Mouse (Mus musculus) hindbrain, embryonic 14.5 days (tissue): Measurements from ENCODE around the gene Bhlhe23. TPM values are rescaled to one million over a fixed set of nuclear protein-coding genes. Genes with fewer than 3 reads are reported as not detected.

Experiments used
- polyA plus RNA-seq: library from polyadenylated mRNA; unstranded; fragments of >200 nt; fragmentation: Nextera tagmentation; extraction: Ambion mirVana; gene quantifications from 2 replicates; pipeline ENCODE4 v1.2.1, GENCODE M21; 2014

Gene Bhlhe23
- polyA plus RNA-seq, 1 experiment from 2014 or later, result 0.36 TPM

Other genes starting within 250 kb of the Bhlhe23 start
- 35.4 and 38.2 TPM in 2 replicates for gene Mrgbp, start 195.6 kb downstream of the Bhlhe23 start, polyA plus RNA-seq
- 88.4 and 90.2 TPM in 2 replicates for gene Ogfr, start 187.7 kb downstream of the Bhlhe23 start, polyA plus RNA-seq
- 61.4 and 65.7 TPM in 2 replicates for gene Col9a3, start 179.1 kb downstream of the Bhlhe23 start, polyA plus RNA-seq
- 0.87 and 0.99 TPM in 2 replicates for gene Tcfl5, start 134.2 kb downstream of the Bhlhe23 start, polyA plus RNA-seq
- 26.6 and 27.1 TPM in 2 replicates for gene Dido1, start 66.9 kb downstream of the Bhlhe23 start, polyA plus RNA-seq
- 56.3 and 56.7 TPM in 2 replicates for gene Gid8, start 66.8 kb downstream of the Bhlhe23 start, polyA plus RNA-seq
- 0.16 and 0.37 TPM in 2 replicates for gene Slc17a9, start 51.6 kb downstream of the Bhlhe23 start, polyA plus RNA-seq
- gene Ythdf1, start 144.0 kb upstream of the Bhlhe23 start, polyA plus RNA-seq, result 50.0 and 56.6 TPM in 2 replicates
- 0.33 TPM in 1 of 2 replicates, not detected in the other for gene Birc7, start 152.1 kb upstream of the Bhlhe23 start, polyA plus RNA-seq
- 78.6 and 85.5 TPM in 2 replicates for gene Nkain4, start 177.8 kb upstream of the Bhlhe23 start, polyA plus RNA-seq
- 88.2 and 96.2 TPM in 2 replicates for gene Arfgap1, start 190.3 kb upstream of the Bhlhe23 start, polyA plus RNA-seq
- 0.33 and 0.74 TPM in 2 replicates for gene Col20a1, start 209.6 kb upstream of the Bhlhe23 start, polyA plus RNA-seq